Mouse (Mus musculus): ENCODE measurements around the gene Popdc2. TPM values are rescaled to one million over a fixed set of nuclear protein-coding genes. Genes with fewer than 3 reads are reported as not detected.

The Popdc2 gene
- polyA plus RNA-seq, 1 experiment from 2014 or later: 0.68 TPM

- WGBS: 87% methylated on average over 2 of the region's 2 CpGs
- Histone ChIP-seq H3K9ac (ENCODE audit: low read depth, low read length) (no peak overlapping the region), H3K36me3 (ENCODE audit: control insufficient read depth, insufficient read depth, low read length) (no peaks in the 10 kb centered on the region), H3K4me2 (ENCODE audit: low read length) (no peak overlapping the region), H3K4me3 (ENCODE audit: low read length) (no peak overlapping the region), H3K9me3 (ENCODE audit: control insufficient read depth, low read length) (no peaks in the 10 kb centered on the region), H3K4me1 (ENCODE audit: control insufficient read depth, insufficient read depth, low read depth, low read length) (no peaks in the 10 kb centered on the region), H3K27ac (ENCODE audit: low read depth, low read length) (no peak overlapping the region), H3K27me3 (replicated peaks; ENCODE audit: control insufficient read depth, insufficient read depth, low read length) (no peaks in the 10 kb centered on the region)
- ATAC-seq: no peak
Observed at GRCm38 (mm10) chr16:38425374-38425773, 63.4 kb downstream of the Popdc2 start.

DNA sequence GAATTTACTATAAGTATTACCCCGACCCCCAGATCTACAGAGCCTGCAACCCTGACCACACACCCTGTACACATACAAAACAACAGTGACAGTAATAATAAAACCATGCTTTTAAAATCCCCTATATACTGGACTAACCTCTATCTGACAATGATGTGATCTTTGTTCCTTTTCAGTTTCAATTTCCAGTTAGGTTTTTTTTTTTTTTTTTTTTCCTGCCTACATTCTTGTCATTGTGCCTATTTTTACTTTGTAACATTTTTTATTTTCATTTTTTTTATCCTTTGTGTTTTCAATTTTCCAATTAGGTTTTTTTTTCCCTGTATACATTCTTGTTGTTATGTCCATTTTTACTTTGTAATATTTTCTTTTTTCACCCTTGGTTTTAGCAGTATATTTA, 63.8 kb downstream of the Popdc2 start:
- Histone ChIP-seq H3K36me3 (ENCODE audit: control insufficient read depth, insufficient read depth, low read length) (no peaks in the 10 kb centered on the region), H3K4me3 (ENCODE audit: low read length) (no peak overlapping the region), H3K4me1 (ENCODE audit: control insufficient read depth, insufficient read depth, low read depth, low read length) (no peaks in the 10 kb centered on the region), H3K4me2 (ENCODE audit: low read length) (no peak overlapping the region), H3K27me3 (replicated peaks; ENCODE audit: control insufficient read depth, insufficient read depth, low read length) (no peaks in the 10 kb centered on the region), H3K9me3 (ENCODE audit: control insufficient read depth, low read length) (no peaks in the 10 kb centered on the region), H3K27ac (ENCODE audit: low read depth, low read length) (no peak overlapping the region), H3K9ac (ENCODE audit: low read depth, low read length) (no peak overlapping the region)
- no peak for ATAC-seq
- 96% methylated on average over 1 of the region's 1 CpGs for WGBS

Other genes with a start within 250 kb of the Popdc2 start
- gene Nr1i2, start 67.4 kb upstream of the Popdc2 start, polyA plus RNA-seq (2015; fragmentation: Nextera tagmentation; extraction: Ambion mirVana): not detected in 2 replicates
- gene Maats1, start 20.1 kb upstream of the Popdc2 start, polyA plus RNA-seq (2015; fragmentation: Nextera tagmentation; extraction: Ambion mirVana): 1.6 and 1.7 TPM in 2 replicates
- 65.3 and 71.9 TPM in 2 replicates for gene Cox17, start 15.2 kb upstream of the Popdc2 start, polyA plus RNA-seq (2015; fragmentation: Nextera tagmentation; extraction: Ambion mirVana)
- not detected in 2 replicates for gene Gm21987, start 15.2 kb upstream of the Popdc2 start, polyA plus RNA-seq (2015; fragmentation: Nextera tagmentation; extraction: Ambion mirVana)
- gene Pla1a, start 70.9 kb downstream of the Popdc2 start, polyA plus RNA-seq (2015; fragmentation: Nextera tagmentation; extraction: Ambion mirVana): 0.81 and 0.84 TPM in 2 replicates
- 159 and 165 TPM in 2 replicates for gene Adprh, start 90.5 kb downstream of the Popdc2 start, polyA plus RNA-seq (2015; fragmentation: Nextera tagmentation; extraction: Ambion mirVana)
- 0.30 and 0.60 TPM in 2 replicates for gene Cd80, start 93.4 kb downstream of the Popdc2 start, polyA plus RNA-seq (2015; fragmentation: Nextera tagmentation; extraction: Ambion mirVana)
- 28.0 and 32.8 TPM in 2 replicates for gene Timmdc1, start 160.5 kb downstream of the Popdc2 start, polyA plus RNA-seq (2015; fragmentation: Nextera tagmentation; extraction: Ambion mirVana)
- 50.1 and 55.8 TPM in 2 replicates for gene Poglut1, start 188.0 kb downstream of the Popdc2 start, polyA plus RNA-seq (2015; fragmentation: Nextera tagmentation; extraction: Ambion mirVana)
- gene Tmem39a, start 196.5 kb downstream of the Popdc2 start, polyA plus RNA-seq (2015; fragmentation: Nextera tagmentation; extraction: Ambion mirVana): 32.0 and 37.0 TPM in 2 replicates

Measured in hindbrain, embryonic 16.5 days (tissue).